Mouse (Mus musculus) limb, embryonic 12.5 days (tissue): ENCODE measurements around the gene Nrxn1. TPM values are rescaled to one million over a fixed set of nuclear protein-coding genes. Genes with fewer than 3 reads are reported as not detected.
"Not testable (repeated sequence)": the region's sequence is repeated elsewhere in the genome, so short reads cannot be mapped to it uniquely, and the experiment has no call there.

Source experiments
- ATAC-seq: fragments of 200-750 bp; cut with Nextera tagmentation; 2 replicates; pipeline ENCODE4 v1.8.0; 2017; ENCODE audit warnings: low read depth, moderate TSS enrichment; ENCODE audit not compliant: insufficient number of reproducible peaks, insufficient read depth, low FRiP score, low TSS enrichment
- H3K27ac ChIP-seq: fragments of 300-500 bp; sonication (generic); 2 replicates; pipeline ENCODE4 v1.5.1; 2016; ENCODE audit warnings: mild to moderate bottlenecking, moderate library complexity
- H3K27me3 ChIP-seq: fragments of 300-500 bp; sonication (generic); 2 replicates; pipeline ENCODE4 v1.6.1; 2016; ENCODE audit warnings: mild to moderate bottlenecking, moderate library complexity
- H3K36me3 ChIP-seq: fragments of 300-500 bp; sonication (generic); 2 replicates; pipeline ENCODE4 v1.6.1; 2016; ENCODE audit warnings: mild to moderate bottlenecking, moderate library complexity
- H3K4me1 ChIP-seq: fragments of 300-500 bp; sonication (generic); replicated peaks from 2 replicates; pipeline ENCODE4 v1.6.1; 2016
- H3K4me2 ChIP-seq: fragments of 300-500 bp; sonication (generic); 2 replicates; pipeline ENCODE4 v1.6.1; 2016; ENCODE audit warnings: mild to moderate bottlenecking, moderate library complexity
- H3K4me3 ChIP-seq: fragments of 300-500 bp; sonication (generic); replicated peaks from 2 replicates; pipeline ENCODE4 v1.5.1; 2016; ENCODE audit warnings: mild to moderate bottlenecking
- H3K9ac ChIP-seq: fragments of 300-500 bp; sonication (generic); replicated peaks from 2 replicates; pipeline ENCODE4 v1.6.1; 2016; ENCODE audit warnings: mild to moderate bottlenecking, moderate library complexity
- H3K9me3 ChIP-seq: fragments of 300-500 bp; sonication (generic); 2 replicates; pipeline ENCODE4 v1.6.1; 2016; ENCODE audit warnings: mild to moderate bottlenecking, moderate library complexity
- WGBS: fragments of 180-500 bp; shearing (Covaris S2); methylation state at CpG from one replicate; pipeline ENCODE4 v1.1.7; 2016; 5-methylcytosine and 5-hydroxymethylcytosine counted together
- polyA plus RNA-seq: library from polyadenylated mRNA; unstranded; fragments of >200 nt; fragmentation: Nextera tagmentation; extraction: Ambion mirVana; gene quantifications from 2 replicates; pipeline ENCODE4 v1.2.1, GENCODE M21; 2016

The Nrxn1 gene
- polyA plus RNA-seq, 1 experiment from 2014 or later: 8.7 TPM

DNA sequence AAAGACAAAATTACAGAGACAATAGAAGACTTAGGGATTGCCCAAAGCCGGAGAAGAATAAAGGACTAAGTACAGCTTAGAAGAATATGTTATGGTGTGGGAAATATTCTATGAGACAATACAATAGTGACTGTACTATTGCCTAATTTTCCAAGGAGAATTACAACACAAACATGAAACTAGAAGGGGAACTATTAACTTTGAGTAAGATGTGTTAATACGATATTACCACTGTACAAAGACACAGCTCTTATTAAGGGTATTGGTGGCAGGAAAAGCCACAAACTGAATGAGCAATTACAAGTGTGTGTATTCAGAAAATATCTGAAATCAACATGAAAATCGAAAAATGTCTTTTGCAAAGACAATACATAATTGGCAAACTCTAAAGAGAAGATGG lies 853.9 kb downstream of the Nrxn1 start:
- H3K36me3 ChIP-seq: no peaks in the 10 kb centered on the region
- no peaks in the 10 kb centered on the region for H3K4me1 ChIP-seq
- WGBS: 83% methylated on average over 3 of the region's 3 CpGs
- H3K27me3 ChIP-seq: no peaks in the 10 kb centered on the region
- H3K9me3 ChIP-seq: no peaks in the 10 kb centered on the region
- ATAC-seq: no peak
- no peak overlapping the region for H3K9ac ChIP-seq
- no peak overlapping the region for H3K4me3 ChIP-seq
- no peak overlapping the region for H3K4me2 ChIP-seq
- no peak overlapping the region for H3K27ac ChIP-seq

DNA sequence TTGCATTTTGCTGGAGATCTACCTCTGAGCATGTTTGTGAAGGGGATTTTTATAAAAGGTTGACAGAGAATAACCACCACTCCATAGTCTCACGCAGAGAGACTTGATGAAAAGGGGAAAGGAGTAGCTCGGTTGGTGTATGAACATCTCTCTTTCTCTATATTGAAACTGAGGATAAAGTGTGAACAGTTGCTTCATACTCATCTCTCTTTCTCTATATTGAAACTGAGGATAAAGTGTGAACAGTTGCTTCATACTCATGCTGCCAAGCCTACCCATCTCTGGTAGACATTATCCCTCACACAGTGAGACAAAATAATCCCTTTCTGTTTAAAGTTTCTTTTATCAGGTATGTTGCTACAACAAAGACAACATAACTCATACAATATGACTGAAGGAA lies 854.4 kb downstream of the Nrxn1 start:
- Histone ChIP-seq H3K4me1 (no peaks in the 10 kb centered on the region), H3K9me3 (no peaks in the 10 kb centered on the region), H3K27ac (no peak overlapping the region), H3K27me3 (no peaks in the 10 kb centered on the region), H3K9ac (no peak overlapping the region), H3K4me3 (no peak overlapping the region), H3K36me3 (no peaks in the 10 kb centered on the region), H3K4me2 (no peak overlapping the region)
- ATAC-seq: no peak
- 96% methylated on average over 2 of the region's 2 CpGs for WGBS

DNA sequence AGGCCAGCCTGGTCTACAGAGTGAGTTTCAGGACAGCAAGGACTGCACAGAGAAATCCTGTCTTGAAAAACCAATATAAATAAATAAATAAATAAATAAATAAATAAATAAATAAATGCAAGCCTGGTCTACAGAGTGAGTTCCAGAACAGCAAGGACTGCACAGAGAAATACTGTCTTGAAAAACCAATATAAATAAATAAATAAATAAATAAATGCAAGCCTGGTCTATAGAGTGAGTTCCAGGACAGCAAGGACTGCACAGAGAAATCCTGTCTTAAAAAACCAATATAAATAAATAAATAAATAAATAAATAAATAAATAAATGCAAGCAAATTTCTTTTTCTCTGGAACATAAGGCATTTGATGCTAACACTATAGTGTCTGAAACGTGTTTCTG lies 857.2 kb downstream of the Nrxn1 start:
- not testable (repeated sequence) for H3K4me3 ChIP-seq, H3K9me3 ChIP-seq, H3K36me3 ChIP-seq, H3K9ac ChIP-seq, ATAC-seq, H3K4me1 ChIP-seq, H3K27ac ChIP-seq, H3K27me3 ChIP-seq, H3K4me2 ChIP-seq
- 90% methylated on average over 1 of the region's 1 CpGs for WGBS

DNA sequence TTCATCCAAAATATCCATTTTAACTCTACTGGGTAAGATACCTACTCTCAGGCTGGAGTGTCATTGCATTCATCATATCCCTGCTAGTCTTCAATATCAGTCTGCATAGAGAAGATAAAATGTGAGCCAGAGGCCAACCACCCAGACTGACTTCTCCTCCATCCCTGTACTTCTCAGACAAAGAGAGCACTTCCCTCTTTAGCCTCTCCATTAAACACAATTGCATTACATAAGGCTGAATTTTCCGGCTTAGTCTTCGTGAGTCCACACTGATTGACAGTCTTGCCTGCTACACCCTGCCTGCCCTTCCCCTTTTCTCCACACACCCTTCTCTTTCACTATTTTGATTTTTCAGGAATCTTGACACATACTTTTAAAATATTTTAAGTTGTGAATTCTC lies 858.1 kb downstream of the Nrxn1 start:
- WGBS: 87% methylated on average over 2 of the region's 2 CpGs
- H3K4me2 ChIP-seq: no peak overlapping the region

DNA sequence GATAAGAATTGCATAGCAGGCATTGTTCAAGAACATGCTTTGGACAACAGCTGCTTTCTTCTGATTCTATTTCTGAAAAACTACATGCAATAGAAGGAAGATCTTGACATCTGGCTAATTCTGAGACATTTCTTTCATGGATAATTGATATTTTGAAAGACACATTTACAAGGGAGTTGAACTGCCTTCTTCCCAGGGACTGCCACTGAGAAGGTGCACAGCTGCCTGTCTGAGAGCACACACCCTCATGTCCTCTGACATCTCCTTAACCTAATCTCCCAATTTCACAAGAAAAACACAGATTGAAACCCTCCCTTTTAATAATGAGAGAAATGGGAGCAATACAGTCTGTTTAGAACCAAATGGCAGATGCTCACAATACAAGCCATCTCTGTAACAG lies 884.3 kb downstream of the Nrxn1 start:
- no peak overlapping the region for H3K9ac ChIP-seq
- no peaks in the 10 kb centered on the region for H3K27me3 ChIP-seq
- no peak overlapping the region for H3K27ac ChIP-seq
- no peaks in the 10 kb centered on the region for H3K9me3 ChIP-seq
- H3K4me3 ChIP-seq: no peak overlapping the region
- H3K4me2 ChIP-seq: no peak overlapping the region
- no peak for ATAC-seq
- no peaks in the 10 kb centered on the region for H3K36me3 ChIP-seq
- H3K4me1 ChIP-seq: no peaks in the 10 kb centered on the region

More for the DNA sequence above, 858.1 kb downstream of the Nrxn1 start:
- Histone ChIP-seq H3K36me3 (no peaks in the 10 kb centered on the region), H3K9me3 (no peaks in the 10 kb centered on the region), H3K27ac (no peak overlapping the region), H3K4me1 (no peaks in the 10 kb centered on the region), H3K9ac (no peak overlapping the region), H3K27me3 (no peaks in the 10 kb centered on the region), H3K4me3 (no peak overlapping the region)
- ATAC-seq: no peak

DNA sequence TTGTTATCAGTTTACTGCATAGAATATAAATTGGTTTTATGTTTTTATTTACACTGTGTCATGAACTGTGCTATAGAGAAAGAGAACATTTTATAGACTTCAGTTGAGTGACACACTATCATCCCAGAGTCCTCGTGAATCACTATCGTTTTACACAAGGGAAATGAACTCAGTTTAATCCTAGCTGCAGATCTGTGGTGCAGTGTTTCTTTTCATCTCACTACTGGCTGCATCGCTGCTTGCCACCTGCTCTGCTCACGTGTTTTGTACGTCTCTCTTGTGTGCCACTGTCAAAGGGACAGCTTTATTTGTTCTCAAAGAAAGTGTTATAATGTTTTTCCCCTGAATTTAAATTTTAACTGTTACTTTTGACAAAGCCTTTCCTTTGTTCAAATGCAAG lies 885.3 kb downstream of the Nrxn1 start:
- ATAC-seq: no peak
- no peaks in the 10 kb centered on the region for H3K4me1 ChIP-seq
- H3K27me3 ChIP-seq: no peaks in the 10 kb centered on the region
- H3K4me2 ChIP-seq: no peak overlapping the region
- no peak overlapping the region for H3K9ac ChIP-seq
- WGBS: 72% methylated on average over 5 of the region's 5 CpGs
- H3K27ac ChIP-seq: no peak overlapping the region
- no peak overlapping the region for H3K4me3 ChIP-seq
- no peaks in the 10 kb centered on the region for H3K9me3 ChIP-seq
- no peaks in the 10 kb centered on the region for H3K36me3 ChIP-seq

DNA sequence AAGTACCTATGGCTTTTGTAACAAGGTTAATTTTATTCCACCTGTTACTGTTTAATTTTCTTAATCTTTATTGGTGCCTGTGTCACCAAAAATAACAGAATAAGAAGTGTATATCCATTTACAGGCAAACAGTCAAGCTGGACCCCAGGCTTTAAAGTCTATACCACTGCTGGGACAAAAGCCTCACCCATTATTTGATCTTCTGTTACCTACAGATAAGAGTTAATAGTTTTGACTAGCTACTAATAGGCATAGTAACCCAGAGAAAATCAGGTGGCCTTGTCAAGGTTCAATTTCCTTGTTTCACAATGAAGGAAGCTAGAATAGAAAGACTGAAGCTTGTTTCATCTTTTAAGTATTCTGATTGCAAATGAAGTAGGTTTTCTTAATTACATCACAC lies 888.9 kb downstream of the Nrxn1 start:
- no peak for ATAC-seq

DNA sequence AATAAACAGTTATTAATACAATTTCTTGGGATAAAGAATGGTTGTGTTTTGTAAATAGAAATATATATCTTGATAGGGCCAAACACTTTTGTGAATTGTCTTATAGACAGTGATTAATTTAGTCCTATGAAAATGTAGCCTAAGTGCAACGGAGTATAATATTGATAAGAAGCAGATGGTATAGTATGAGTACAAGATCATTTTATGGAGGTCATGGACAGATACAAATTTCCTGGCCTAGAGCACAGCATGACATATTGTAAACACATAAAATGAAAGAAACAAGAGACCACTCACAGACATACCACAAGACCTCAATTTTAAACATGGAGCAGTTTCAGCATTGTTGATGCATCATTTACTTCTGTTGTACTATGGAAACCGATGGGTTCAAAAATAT lies 890.1 kb downstream of the Nrxn1 start:
- H3K4me3 ChIP-seq: no peak overlapping the region
- WGBS: 66% methylated on average over 2 of the region's 2 CpGs
- H3K27ac ChIP-seq: no peak overlapping the region
- no peak for ATAC-seq
- H3K4me1 ChIP-seq: no peaks in the 10 kb centered on the region
- H3K4me2 ChIP-seq: no peak overlapping the region
- H3K9me3 ChIP-seq: no peaks in the 10 kb centered on the region
- no peaks in the 10 kb centered on the region for H3K27me3 ChIP-seq
- H3K36me3 ChIP-seq: no peaks in the 10 kb centered on the region
- H3K9ac ChIP-seq: no peak overlapping the region

More for the DNA sequence above, 888.9 kb downstream of the Nrxn1 start:
- H3K36me3 ChIP-seq: no peaks in the 10 kb centered on the region
- no peak overlapping the region for H3K27ac ChIP-seq
- no peaks in the 10 kb centered on the region for H3K27me3 ChIP-seq
- no peak overlapping the region for H3K9ac ChIP-seq
- no peak overlapping the region for H3K4me2 ChIP-seq
- no peaks in the 10 kb centered on the region for H3K9me3 ChIP-seq
- no peak overlapping the region for H3K4me3 ChIP-seq
- no peaks in the 10 kb centered on the region for H3K4me1 ChIP-seq

DNA sequence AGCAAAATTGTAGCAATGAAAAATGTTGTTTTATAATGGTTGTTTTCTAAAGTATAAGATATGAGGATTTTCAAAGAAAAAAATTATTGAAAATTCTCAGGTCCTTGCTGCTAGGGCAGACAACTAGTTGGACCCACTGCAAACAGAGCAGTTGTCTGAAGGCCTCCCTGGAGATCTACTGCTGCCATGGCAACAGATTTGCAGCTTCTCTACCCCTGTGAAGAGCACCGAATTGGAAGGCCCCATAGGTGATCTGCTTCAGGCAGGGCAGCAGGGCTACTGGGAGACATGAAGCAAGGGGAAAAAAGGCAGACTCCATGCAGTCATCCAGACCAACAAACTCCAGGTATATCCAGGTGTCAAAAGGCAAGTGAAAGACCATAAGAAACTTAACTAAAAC lies 896.1 kb downstream of the Nrxn1 start:
- no peaks in the 10 kb centered on the region for H3K4me1 ChIP-seq
- H3K27me3 ChIP-seq: no peaks in the 10 kb centered on the region
- H3K4me2 ChIP-seq: no peak overlapping the region
- H3K9ac ChIP-seq: no peak overlapping the region
- H3K9me3 ChIP-seq: no peaks in the 10 kb centered on the region
- no peak overlapping the region for H3K4me3 ChIP-seq
- no peak overlapping the region for H3K27ac ChIP-seq
- ATAC-seq: no peak
- 0% methylated on average over 1 of the region's 1 CpGs for WGBS
- no peaks in the 10 kb centered on the region for H3K36me3 ChIP-seq

DNA sequence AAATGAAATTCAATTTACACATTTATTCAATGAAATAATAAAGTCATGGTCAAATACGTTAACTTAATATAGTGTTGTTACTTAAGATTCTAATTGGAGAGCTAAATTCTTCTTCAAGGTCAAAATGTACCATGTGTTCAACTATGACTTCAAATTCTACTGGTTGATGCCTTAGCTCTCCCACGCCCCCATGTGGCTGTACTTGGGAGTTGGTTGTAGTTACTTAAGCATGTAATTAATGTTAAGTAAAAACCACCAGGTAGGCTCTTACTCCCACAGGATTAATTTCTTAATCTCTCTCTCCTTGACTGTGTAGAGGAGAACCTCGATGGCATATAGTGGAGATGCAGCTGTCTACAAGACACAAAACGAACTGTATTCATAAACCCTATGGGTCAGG lies 951.3 kb downstream of the Nrxn1 start:
- no peak overlapping the region for H3K27ac ChIP-seq
- H3K4me1 ChIP-seq: no peaks in the 10 kb centered on the region
- no peak for ATAC-seq
- 65% methylated on average over 4 of the region's 4 CpGs for WGBS
- H3K4me2 ChIP-seq: no peak overlapping the region
- H3K36me3 ChIP-seq: no peaks in the 10 kb centered on the region
- no peaks in the 10 kb centered on the region for H3K27me3 ChIP-seq
- no peaks in the 10 kb centered on the region for H3K9me3 ChIP-seq
- H3K9ac ChIP-seq: no peak overlapping the region
- H3K4me3 ChIP-seq: no peak overlapping the region

DNA sequence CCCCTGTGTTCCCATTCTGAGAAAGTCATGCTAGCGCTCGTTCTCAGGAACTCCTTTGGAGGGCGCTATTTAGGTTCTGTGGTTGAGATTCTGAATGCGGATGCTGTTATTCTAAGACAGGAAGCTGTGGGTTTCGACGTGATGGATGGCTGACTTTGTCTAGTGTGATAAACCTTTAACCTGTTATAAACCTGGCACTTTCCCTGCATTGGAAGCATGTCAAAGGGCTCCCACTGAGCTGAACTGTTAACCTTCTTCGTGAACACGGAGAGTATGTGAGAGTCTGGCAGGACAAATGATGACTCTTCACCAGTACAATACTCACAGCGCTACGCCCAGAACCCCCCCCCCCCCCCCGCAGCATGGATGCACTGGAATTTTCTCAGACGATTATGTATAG lies 962.0 kb downstream of the Nrxn1 start:
- H3K4me3 ChIP-seq: no peak overlapping the region
- no peak overlapping the region for H3K9ac ChIP-seq
- no peaks in the 10 kb centered on the region for H3K27me3 ChIP-seq
- WGBS: 78% methylated on average over 12 of the region's 12 CpGs
- no peaks in the 10 kb centered on the region for H3K4me1 ChIP-seq
- no peak for ATAC-seq
- H3K9me3 ChIP-seq: no peaks in the 10 kb centered on the region
- H3K36me3 ChIP-seq: no peaks in the 10 kb centered on the region
- no peak overlapping the region for H3K4me2 ChIP-seq
- no peak overlapping the region for H3K27ac ChIP-seq

DNA sequence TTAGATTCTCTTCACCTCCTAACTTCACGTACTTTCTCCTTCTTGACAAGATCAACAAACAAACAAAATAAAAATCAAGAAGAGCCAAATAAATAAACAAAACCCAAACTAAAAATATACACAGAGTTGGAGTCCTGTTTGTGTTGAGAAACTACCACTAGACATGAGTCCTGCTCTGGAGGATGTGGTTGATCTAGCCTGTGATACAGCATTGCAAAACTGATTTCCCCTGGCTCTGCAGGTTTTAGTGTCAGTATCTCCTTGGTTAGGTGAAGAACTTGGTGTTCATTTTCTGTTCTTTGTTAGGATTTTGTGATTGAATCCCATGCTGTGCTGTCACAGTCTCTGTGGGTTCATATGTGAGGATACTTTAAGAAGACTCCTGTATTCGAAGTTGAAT lies 963.7 kb downstream of the Nrxn1 start:
- no peaks in the 10 kb centered on the region for H3K4me1 ChIP-seq
- no peaks in the 10 kb centered on the region for H3K36me3 ChIP-seq
- H3K4me3 ChIP-seq: no peak overlapping the region
- H3K9ac ChIP-seq: no peak overlapping the region
- no peak overlapping the region for H3K4me2 ChIP-seq
- no peaks in the 10 kb centered on the region for H3K9me3 ChIP-seq
- no peaks in the 10 kb centered on the region for H3K27me3 ChIP-seq
- ATAC-seq: no peak
- 87% methylated on average over 2 of the region's 2 CpGs for WGBS
- no peak overlapping the region for H3K27ac ChIP-seq
